Mouse (Mus musculus) ES-CJ7 (cell line): ENCODE results near the gene Zfp653.

Source experiments
- DNase-seq: peaks from one replicate; pipeline ENCODE4 v3.0.0; 2011; ENCODE audit warnings: low read depth, low spot score

Zfp653 gene

DNA sequence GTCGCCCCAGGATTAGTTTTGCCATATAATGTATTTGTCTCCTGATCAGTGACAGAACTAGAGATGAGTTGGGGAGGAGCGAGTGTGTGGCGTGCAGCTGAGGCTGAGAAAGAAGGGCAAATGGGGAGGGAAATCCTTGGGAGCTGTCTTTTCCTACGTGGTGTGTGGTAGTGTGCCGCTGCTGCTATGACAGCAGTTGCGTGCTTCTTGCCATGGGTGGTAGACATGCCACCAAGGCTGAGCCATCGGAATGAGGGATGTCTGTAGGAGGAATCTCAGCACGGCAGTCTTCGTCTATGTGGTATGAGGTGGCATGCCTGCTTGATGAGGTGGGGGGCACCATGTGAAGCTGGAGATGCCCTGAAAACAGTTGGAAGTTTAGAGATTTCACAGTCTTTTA lies 40.8 kb downstream of the Zfp653 start:
- DNase-seq, result no peak

GRCm38 (mm10) chr9:22028467-22028866 lies 42.7 kb downstream of the Zfp653 start:
- DNase-seq, result no peak

- DNase-seq, result no peak
Measured at GRCm38 (mm10) chr9:22024592-22024991, 46.6 kb downstream of the Zfp653 start.

DNA sequence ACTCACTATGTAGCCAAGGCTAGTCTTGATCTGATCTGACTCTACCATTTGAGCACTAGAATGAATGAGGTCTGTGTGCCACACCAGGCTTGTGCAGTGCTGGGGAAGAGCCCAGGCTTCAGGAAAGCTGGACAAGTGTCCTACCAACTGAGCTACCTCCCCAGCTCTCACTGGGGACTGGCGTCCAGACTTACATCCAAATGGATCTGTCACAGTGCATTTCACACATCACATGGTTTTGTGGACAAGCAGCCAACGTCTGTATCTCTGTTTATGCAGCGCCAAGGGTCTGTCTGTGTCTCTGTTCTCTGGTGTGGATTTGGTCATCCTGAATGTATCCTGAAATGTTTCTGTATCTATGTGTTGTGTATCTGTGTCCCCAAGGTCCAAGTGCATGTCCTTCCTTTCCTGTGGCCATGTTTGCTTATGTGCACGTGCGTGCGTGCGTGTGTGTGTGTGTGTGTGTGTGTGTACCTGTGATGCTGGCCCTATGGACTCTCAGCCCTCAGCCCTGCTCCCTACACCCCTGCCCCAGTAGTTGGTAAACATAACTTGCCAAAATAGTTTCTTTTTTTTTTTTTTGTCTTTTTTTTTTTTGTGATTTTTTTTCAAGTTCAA lies 53.9 kb downstream of the Zfp653 start:
- no peak for DNase-seq

- no peak for DNase-seq
Measured at GRCm38 (mm10) chr9:22016245-22016644, 54.9 kb downstream of the Zfp653 start.

GRCm38 (mm10) chr9:22012731-22013130 lies 58.4 kb downstream of the Zfp653 start:
- no peak for DNase-seq

DNA sequence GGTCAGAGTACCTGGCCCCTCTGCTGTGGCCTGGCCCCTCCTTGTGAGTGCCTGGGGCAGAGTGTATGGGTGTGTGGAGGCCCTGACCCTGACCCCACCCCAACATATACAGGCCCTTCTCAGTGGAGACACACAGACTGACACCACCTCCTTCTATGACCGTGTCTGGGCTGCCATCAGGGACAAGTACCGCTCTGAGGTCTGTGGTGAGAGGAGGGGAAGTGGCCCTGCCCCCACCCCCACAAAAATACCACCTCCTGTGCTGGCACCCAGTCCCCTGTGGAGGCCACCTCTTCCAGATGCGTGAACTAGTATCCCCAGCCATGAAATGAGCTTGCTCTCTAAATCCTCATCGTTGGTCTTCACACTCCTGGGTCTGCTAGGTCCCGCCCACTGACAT lies 60.1 kb downstream of the Zfp653 start:
- no peak for DNase-seq
